Mouse (Mus musculus): Measurements from ENCODE around the gene Cpox. TPM values are rescaled to one million over a fixed set of nuclear protein-coding genes. Genes with fewer than 3 reads are reported as not detected.

Gene Cpox
- total RNA-seq, 1 experiment, result 16.8 TPM

DNA sequence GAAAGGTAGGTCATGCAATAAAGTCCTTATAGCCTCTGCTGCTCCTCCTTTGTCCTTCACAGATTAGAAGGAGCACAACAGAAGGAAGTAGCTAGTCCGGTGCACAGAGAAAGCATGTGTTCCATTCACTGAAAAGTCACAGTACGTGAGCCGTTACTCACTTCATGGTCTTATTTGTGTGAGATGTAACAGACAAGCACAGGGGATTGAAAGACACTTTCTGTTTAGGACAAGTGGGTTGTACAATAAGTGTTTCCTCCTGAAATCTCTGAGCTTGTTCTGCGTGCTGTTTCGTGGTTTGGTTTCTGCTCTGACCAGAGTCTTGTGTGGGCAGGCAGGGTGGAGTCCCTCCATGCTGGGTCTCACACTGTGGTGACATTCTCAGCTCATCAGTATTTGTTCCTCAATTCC is 20.2 kb downstream of the Cpox start:
- in situ Hi-C loops (cut with MboI; ENCODE audit: low sequenced_read_pairs in 2 of 2, unreplicated experiment in 2 of 2), result no loop called here
- TF ChIP-seq ZC3H11A (IDR thresholded peaks at IDR 0.05; ENCODE audit: borderline replicate concordance, low read depth, low read length) (no peak), CHD2 (IDR thresholded peaks at IDR 0.05; ENCODE audit: low read depth, low read length) (no peak), ZNF384 (IDR thresholded peaks at IDR 0.05; ENCODE audit: low read depth, low read length) (no peak), MAFK (IDR thresholded peaks at IDR 0.05; ENCODE audit: insufficient read depth, low read depth, low read length) (no peak), HCFC1 (IDR thresholded peaks at IDR 0.05; ENCODE audit: borderline replicate concordance, insufficient read depth, low read length) (no peak)
- H3K36me3 ChIP-seq (ENCODE audit: control insufficient read depth, insufficient read depth, low read length, poor library complexity, severe bottlenecking), result no peaks in the 10 kb centered on the region
- H3K9ac ChIP-seq (ENCODE audit: insufficient read depth, low read depth, low read length, poor library complexity, severe bottlenecking), result no peak overlapping the region
- H3K9me3 ChIP-seq (ENCODE audit: control insufficient read depth, insufficient read depth, low read depth, low read length), result no peaks in the 10 kb centered on the region
- no peak for DNase-seq (ENCODE audit: low read depth, low spot score)
- H3K27ac ChIP-seq (ENCODE audit: insufficient read depth, low read depth, low read length, poor library complexity, severe bottlenecking), result no peak overlapping the region
- H3K4me3 ChIP-seq (ENCODE audit: insufficient read depth in 1 of 2, low read depth in 1 of 2, low read length in 2 of 2, poor library complexity in 1 of 2, severe bottlenecking in 1 of 2), result no peak overlapping the region
- H3K4me1 ChIP-seq (ENCODE audit: control insufficient read depth in 2 of 2, insufficient read depth in 2 of 2, low read length in 2 of 2, poor library complexity in 1 of 2), result no peaks in the 10 kb centered on the region

DNA sequence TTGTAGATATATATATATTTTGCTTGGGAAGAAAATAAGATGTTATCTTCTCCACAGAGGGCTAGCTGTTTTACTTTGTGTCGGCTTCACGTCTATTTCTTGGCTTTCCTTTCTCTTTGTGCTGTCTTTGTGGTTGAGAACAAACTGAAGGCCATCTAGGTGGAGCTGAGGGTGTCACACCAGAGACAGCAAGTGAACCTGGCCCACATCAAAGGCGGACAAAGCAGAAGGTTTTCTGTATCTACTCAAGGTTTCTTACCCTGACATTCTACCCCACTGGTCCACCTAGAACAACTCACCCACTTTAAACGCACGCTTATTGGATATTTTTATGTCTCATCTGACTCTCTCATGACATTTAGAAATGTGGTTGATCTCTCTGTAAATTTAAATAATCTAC is 24.0 kb downstream of the Cpox start:
- TF ChIP-seq CHD2 (IDR thresholded peaks at IDR 0.05; ENCODE audit: low read depth, low read length), result no peak
- no peak for TF ChIP-seq MAFK (IDR thresholded peaks at IDR 0.05; ENCODE audit: insufficient read depth, low read depth, low read length)
- no peak for TF ChIP-seq ZNF384 (IDR thresholded peaks at IDR 0.05; ENCODE audit: low read depth, low read length)
- TF ChIP-seq ZC3H11A (IDR thresholded peaks at IDR 0.05; ENCODE audit: borderline replicate concordance, low read depth, low read length), result no peak
- no peak for TF ChIP-seq HCFC1 (IDR thresholded peaks at IDR 0.05; ENCODE audit: borderline replicate concordance, insufficient read depth, low read length)
- Histone ChIP-seq H3K27ac (ENCODE audit: insufficient read depth, low read depth, low read length, poor library complexity, severe bottlenecking) (no peak overlapping the region), H3K4me3 (ENCODE audit: insufficient read depth in 1 of 2, low read depth in 1 of 2, low read length in 2 of 2, poor library complexity in 1 of 2, severe bottlenecking in 1 of 2) (no peak overlapping the region), H3K4me1 (ENCODE audit: control insufficient read depth in 2 of 2, insufficient read depth in 2 of 2, low read length in 2 of 2, poor library complexity in 1 of 2) (no peaks in the 10 kb centered on the region), H3K9me3 (ENCODE audit: control insufficient read depth, insufficient read depth, low read depth, low read length) (no peaks in the 10 kb centered on the region), H3K9ac (ENCODE audit: insufficient read depth, low read depth, low read length, poor library complexity, severe bottlenecking) (no peak overlapping the region), H3K36me3 (ENCODE audit: control insufficient read depth, insufficient read depth, low read length, poor library complexity, severe bottlenecking) (no peaks in the 10 kb centered on the region)
- no peak for DNase-seq (ENCODE audit: low read depth, low spot score)
- in situ Hi-C loops (cut with MboI; ENCODE audit: low sequenced_read_pairs in 2 of 2, unreplicated experiment in 2 of 2), result no loop called here

DNA sequence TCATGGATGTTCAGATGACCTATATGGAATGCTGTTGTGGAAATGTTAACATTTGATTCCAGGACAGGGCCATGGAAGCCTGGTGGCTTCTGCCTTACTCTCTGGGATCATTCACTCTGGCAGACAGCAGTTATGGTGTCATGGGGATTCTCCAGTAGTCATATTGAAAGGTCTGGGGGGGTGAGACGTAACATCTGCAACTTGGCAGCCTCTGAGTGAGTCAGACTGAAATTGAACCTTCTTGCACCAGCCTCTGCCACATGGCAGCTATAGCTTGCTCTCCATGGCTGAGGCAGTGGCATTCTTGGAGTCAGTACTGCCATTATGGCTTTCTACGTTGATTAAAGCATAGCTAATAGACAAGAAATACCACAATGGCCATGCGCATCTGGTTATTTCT is 26.7 kb downstream of the Cpox start:
- Histone ChIP-seq H3K4me3 (ENCODE audit: insufficient read depth in 1 of 2, low read depth in 1 of 2, low read length in 2 of 2, poor library complexity in 1 of 2, severe bottlenecking in 1 of 2) (no peak overlapping the region), H3K4me1 (ENCODE audit: control insufficient read depth in 2 of 2, insufficient read depth in 2 of 2, low read length in 2 of 2, poor library complexity in 1 of 2) (no peaks in the 10 kb centered on the region), H3K36me3 (ENCODE audit: control insufficient read depth, insufficient read depth, low read length, poor library complexity, severe bottlenecking) (no peaks in the 10 kb centered on the region), H3K27ac (ENCODE audit: insufficient read depth, low read depth, low read length, poor library complexity, severe bottlenecking) (no peak overlapping the region), H3K9me3 (ENCODE audit: control insufficient read depth, insufficient read depth, low read depth, low read length) (no peaks in the 10 kb centered on the region), H3K9ac (ENCODE audit: insufficient read depth, low read depth, low read length, poor library complexity, severe bottlenecking) (no peak overlapping the region)
- no peak for DNase-seq (ENCODE audit: low read depth, low spot score)
- in situ Hi-C loops (cut with MboI; ENCODE audit: low sequenced_read_pairs in 2 of 2, unreplicated experiment in 2 of 2), result no loop called here
- TF ChIP-seq HCFC1 (IDR thresholded peaks at IDR 0.05; ENCODE audit: borderline replicate concordance, insufficient read depth, low read length) (no peak), ZC3H11A (IDR thresholded peaks at IDR 0.05; ENCODE audit: borderline replicate concordance, low read depth, low read length) (no peak), CHD2 (IDR thresholded peaks at IDR 0.05; ENCODE audit: low read depth, low read length) (no peak), MAFK (IDR thresholded peaks at IDR 0.05; ENCODE audit: insufficient read depth, low read depth, low read length) (no peak), ZNF384 (IDR thresholded peaks at IDR 0.05; ENCODE audit: low read depth, low read length) (no peak)

DNA sequence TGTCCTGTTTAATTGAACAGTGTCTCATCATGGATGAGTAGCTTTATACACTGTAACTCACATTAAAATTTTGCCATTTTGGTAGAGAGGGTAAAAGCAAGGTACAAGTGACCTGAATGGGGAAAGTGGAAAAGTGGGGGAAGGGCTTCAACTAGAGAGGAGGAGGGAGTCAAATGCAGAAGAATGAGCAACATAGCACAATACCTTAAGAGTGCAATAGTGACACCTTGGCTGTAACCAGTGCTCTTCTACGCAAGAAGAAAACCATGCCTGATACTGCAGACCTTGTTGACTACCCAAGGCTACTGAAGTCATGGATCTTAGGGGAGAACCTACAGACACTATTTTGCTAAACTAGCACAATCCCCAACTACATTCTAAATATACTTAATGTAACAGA is 27.2 kb downstream of the Cpox start:
- Histone ChIP-seq H3K36me3 (ENCODE audit: control insufficient read depth, insufficient read depth, low read length, poor library complexity, severe bottlenecking) (no peaks in the 10 kb centered on the region), H3K4me1 (ENCODE audit: control insufficient read depth in 2 of 2, insufficient read depth in 2 of 2, low read length in 2 of 2, poor library complexity in 1 of 2) (no peaks in the 10 kb centered on the region), H3K27ac (ENCODE audit: insufficient read depth, low read depth, low read length, poor library complexity, severe bottlenecking) (no peak overlapping the region), H3K4me3 (ENCODE audit: insufficient read depth in 1 of 2, low read depth in 1 of 2, low read length in 2 of 2, poor library complexity in 1 of 2, severe bottlenecking in 1 of 2) (no peak overlapping the region), H3K9ac (ENCODE audit: insufficient read depth, low read depth, low read length, poor library complexity, severe bottlenecking) (no peak overlapping the region), H3K9me3 (ENCODE audit: control insufficient read depth, insufficient read depth, low read depth, low read length) (no peaks in the 10 kb centered on the region)
- in situ Hi-C loops (cut with MboI; ENCODE audit: low sequenced_read_pairs in 2 of 2, unreplicated experiment in 2 of 2), result no loop called here
- no peak for TF ChIP-seq HCFC1 (IDR thresholded peaks at IDR 0.05; ENCODE audit: borderline replicate concordance, insufficient read depth, low read length)
- no peak for TF ChIP-seq ZC3H11A (IDR thresholded peaks at IDR 0.05; ENCODE audit: borderline replicate concordance, low read depth, low read length)
- no peak for TF ChIP-seq CHD2 (IDR thresholded peaks at IDR 0.05; ENCODE audit: low read depth, low read length)
- TF ChIP-seq MAFK (IDR thresholded peaks at IDR 0.05; ENCODE audit: insufficient read depth, low read depth, low read length), result no peak
- TF ChIP-seq ZNF384 (IDR thresholded peaks at IDR 0.05; ENCODE audit: low read depth, low read length), result no peak
- DNase-seq (ENCODE audit: low read depth, low spot score), result no peak

DNA sequence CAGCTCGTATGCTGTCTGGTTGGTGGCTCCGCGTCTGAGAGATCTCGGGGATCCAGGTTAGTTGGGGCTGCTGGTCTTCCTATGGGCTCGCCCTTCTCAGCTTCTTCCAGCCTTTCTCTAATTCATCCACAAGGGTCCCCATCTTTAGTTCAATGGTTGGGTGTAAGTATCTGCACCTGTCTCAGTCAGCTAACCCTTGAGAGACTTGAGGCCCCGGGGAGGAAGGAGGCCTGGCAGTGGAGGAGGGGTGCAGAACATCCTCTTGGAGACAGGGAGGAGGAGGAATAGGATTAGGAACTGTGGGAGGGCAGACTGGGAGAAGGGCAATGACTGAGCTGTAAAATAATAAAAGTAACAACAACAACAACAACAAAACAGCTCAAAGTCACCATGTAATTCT is 30.1 kb downstream of the Cpox start:
- Histone ChIP-seq H3K4me3 (ENCODE audit: insufficient read depth in 1 of 2, low read depth in 1 of 2, low read length in 2 of 2, poor library complexity in 1 of 2, severe bottlenecking in 1 of 2) (no peak overlapping the region), H3K27ac (ENCODE audit: insufficient read depth, low read depth, low read length, poor library complexity, severe bottlenecking) (no peak overlapping the region), H3K36me3 (ENCODE audit: control insufficient read depth, insufficient read depth, low read length, poor library complexity, severe bottlenecking) (no peaks in the 10 kb centered on the region), H3K9ac (ENCODE audit: insufficient read depth, low read depth, low read length, poor library complexity, severe bottlenecking) (no peak overlapping the region), H3K9me3 (ENCODE audit: control insufficient read depth, insufficient read depth, low read depth, low read length) (no peaks in the 10 kb centered on the region), H3K4me1 (ENCODE audit: control insufficient read depth in 2 of 2, insufficient read depth in 2 of 2, low read length in 2 of 2, poor library complexity in 1 of 2) (no peaks in the 10 kb centered on the region)
- DNase-seq (ENCODE audit: low read depth, low spot score), result no peak
- in situ Hi-C loops (cut with MboI; ENCODE audit: low sequenced_read_pairs in 2 of 2, unreplicated experiment in 2 of 2), result no loop called here
- TF ChIP-seq ZNF384 (IDR thresholded peaks at IDR 0.05; ENCODE audit: low read depth, low read length), result no peak
- TF ChIP-seq HCFC1 (IDR thresholded peaks at IDR 0.05; ENCODE audit: borderline replicate concordance, insufficient read depth, low read length), result no peak
- no peak for TF ChIP-seq ZC3H11A (IDR thresholded peaks at IDR 0.05; ENCODE audit: borderline replicate concordance, low read depth, low read length)
- TF ChIP-seq CHD2 (IDR thresholded peaks at IDR 0.05; ENCODE audit: low read depth, low read length), result no peak
- TF ChIP-seq MAFK (IDR thresholded peaks at IDR 0.05; ENCODE audit: insufficient read depth, low read depth, low read length), result no peak
